Mouse (Mus musculus) ovary, postnatal 14 days (tissue): ENCODE measurements around the gene Pgbd1.

Source experiments
- DNase-seq: peaks from one replicate; pipeline ENCODE4 v3.0.0; 2022; ENCODE audit warnings: low spot score

Gene Pgbd1

GRCm38 (mm10) chr13:21415750-21416149 is 25.1 kb downstream of the Pgbd1 start:
- DNase-seq: no peak

- DNase-seq: no peak
These were observed 25.6 kb downstream of the Pgbd1 start for GRCm38 (mm10) chr13:21415266-21415665.

- DNase-seq: no peak
These were observed 26.3 kb downstream of the Pgbd1 start for GRCm38 (mm10) chr13:21414231-21415212.

- DNase-seq: no peak
These were observed 31.9 kb downstream of the Pgbd1 start for GRCm38 (mm10) chr13:21408805-21409459.

- peak; percentile 70 for DNase-seq
These were observed 32.7 kb downstream of the Pgbd1 start for GRCm38 (mm10) chr13:21407969-21408804.

- DNase-seq: no peak
These were observed 33.5 kb downstream of the Pgbd1 start for GRCm38 (mm10) chr13:21407341-21407740.

GRCm38 (mm10) chr13:21402848-21403247 is 38.0 kb downstream of the Pgbd1 start:
- DNase-seq: no peak

- peak; percentile 72 for DNase-seq
These were observed 38.5 kb downstream of the Pgbd1 start, which contains the start of gene Zkscan3 for GRCm38 (mm10) chr13:21402287-21402846. Gene Zkscan3, minus strand, starts transcription at chr13:21402755.

- DNase-seq: no peak
These were observed 39.1 kb downstream of the Pgbd1 start for GRCm38 (mm10) chr13:21401636-21402286.

GRCm38 (mm10) chr13:21401166-21401565 is 39.7 kb downstream of the Pgbd1 start:
- DNase-seq: no peak

GRCm38 (mm10) chr13:21397486-21397885 is 43.4 kb downstream of the Pgbd1 start:
- DNase-seq: no peak

- peak; percentile 20 for DNase-seq
These were observed 44.8 kb downstream of the Pgbd1 start for GRCm38 (mm10) chr13:21396048-21396447.

GRCm38 (mm10) chr13:21395623-21396022 is 45.2 kb downstream of the Pgbd1 start:
- DNase-seq: no peak

GRCm38 (mm10) chr13:21395211-21395610 is 45.6 kb downstream of the Pgbd1 start:
- DNase-seq: no peak

- no peak for DNase-seq
These were observed 63.1 kb downstream of the Pgbd1 start for GRCm38 (mm10) chr13:21377773-21378172.

- DNase-seq: no peak
These were observed 68.2 kb downstream of the Pgbd1 start for GRCm38 (mm10) chr13:21372700-21373099.
